Mouse (Mus musculus) hindbrain, embryonic 14.5 days (tissue): ENCODE results near the gene Olfr1347. TPM values are rescaled to one million over a fixed set of nuclear protein-coding genes. Genes with fewer than 3 reads are reported as not detected.

ENCODE experiments used
- ATAC-seq: fragments of 200-750 bp; cut with Nextera tagmentation; 2 replicates; pipeline ENCODE4 v1.8.0; 2017; ENCODE audit warnings: moderate number of reproducible peaks, mild to moderate bottlenecking, moderate TSS enrichment, moderate library complexity; ENCODE audit not compliant: low FRiP score
- DNase-seq: peaks from one replicate; pipeline ENCODE4 v3.0.0-alpha.2; 2015; ENCODE audit warnings: low spot score
- H3K27ac ChIP-seq: fragments of 300-500 bp; sonication (generic); 2 replicates; pipeline ENCODE4 v1.5.1; 2014; ENCODE audit warnings: mild to moderate bottlenecking, moderate library complexity
- H3K27me3 ChIP-seq: fragments of 300-500 bp; sonication (generic); 2 replicates; pipeline ENCODE4 v1.6.1; 2014; ENCODE audit warnings: mild to moderate bottlenecking, low read length, mixed read lengths; ENCODE audit not compliant: control insufficient read depth, insufficient read depth
- H3K36me3 ChIP-seq: fragments of 300-500 bp; sonication (generic); replicated peaks from 2 replicates; pipeline ENCODE4 v1.6.1; 2014; ENCODE audit not compliant: control insufficient read depth, insufficient read depth
- H3K4me1 ChIP-seq: fragments of 300-500 bp; sonication (generic); replicated peaks from 2 replicates; pipeline ENCODE4 v1.6.1; 2014; ENCODE audit warnings: antibody characterized with exemption, low read length, mixed read lengths; ENCODE audit not compliant: control insufficient read depth, insufficient read depth
- H3K4me2 ChIP-seq: fragments of 300-500 bp; sonication (generic); replicated peaks from 2 replicates; pipeline ENCODE4 v1.6.1; 2014; ENCODE audit warnings: mild to moderate bottlenecking, moderate library complexity
- H3K4me3 ChIP-seq: fragments of 300-500 bp; sonication (generic); replicated peaks from 2 replicates; pipeline ENCODE4 v1.5.1; 2014; ENCODE audit warnings: mild to moderate bottlenecking, low read length
- H3K9ac ChIP-seq: fragments of 300-500 bp; sonication (generic); 2 replicates; pipeline ENCODE4 v1.6.1; 2014
- H3K9me3 ChIP-seq: fragments of 300-500 bp; sonication (generic); 2 replicates; pipeline ENCODE4 v1.6.1; 2016; ENCODE audit warnings: low read length; ENCODE audit not compliant: control insufficient read depth
- WGBS: fragments of 180-500 bp; shearing (Covaris S2); extraction: QIAGEN DNeasy Blood & Tissue Kit; methylation state at CpG from one replicate; pipeline ENCODE4 v1.1.7; 2014; 5-methylcytosine and 5-hydroxymethylcytosine counted together
- polyA plus RNA-seq: library from polyadenylated mRNA; unstranded; fragments of >200 nt; fragmentation: Nextera tagmentation; extraction: Ambion mirVana; gene quantifications from 2 replicates; pipeline ENCODE4 v1.2.1, GENCODE M21; 2014

Gene Olfr1347
- polyA plus RNA-seq, 1 experiment from 2014 or later: not detected

DNA sequence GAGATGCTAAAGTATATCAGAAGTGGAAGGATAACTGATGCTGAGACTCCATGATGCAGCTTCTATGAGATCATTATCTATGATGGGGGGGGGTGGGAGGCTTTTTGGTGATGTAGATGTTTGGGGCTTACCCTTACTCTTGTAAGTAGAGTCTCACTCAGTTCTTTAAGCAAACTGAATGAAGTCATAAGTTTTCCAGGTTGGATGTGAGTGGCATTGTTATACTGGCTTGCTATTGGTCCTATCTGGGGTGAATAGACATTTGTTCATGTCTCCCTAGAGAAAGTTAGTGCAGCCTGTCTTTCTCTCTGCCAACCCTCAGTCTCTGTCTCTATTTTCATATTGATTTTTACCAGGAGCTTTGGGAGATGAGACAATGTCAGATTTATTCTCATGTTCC, 43.7 kb downstream of the Olfr1347 start, which contains the start of gene Olfr1336:
TSS of gene Olfr1336 (plus strand) at position 301 of the 400 bp plus-strand sequence.
- Histone ChIP-seq H3K9me3 (no peaks in the 10 kb centered on the region), H3K4me3 (no peak within 1 kb of the TSS)

DNA sequence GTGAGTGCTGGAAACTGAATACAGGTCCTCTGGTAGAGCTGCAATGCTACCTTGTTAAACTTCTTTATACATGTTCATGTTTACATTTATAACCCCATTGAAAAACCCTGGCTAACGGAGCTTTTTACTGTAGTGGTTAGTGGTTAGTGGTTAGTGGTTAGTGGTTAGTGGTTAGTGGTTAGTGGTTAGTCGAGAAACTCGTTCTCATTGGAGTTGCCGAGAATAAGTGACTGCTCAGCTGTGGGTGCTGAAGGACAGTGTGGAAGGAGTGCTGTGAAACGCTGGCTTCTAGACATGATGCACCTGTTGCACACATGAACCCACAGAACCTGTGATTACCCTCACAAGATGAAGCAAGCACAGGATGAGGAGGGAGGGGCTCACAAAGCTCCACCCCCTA, 51.8 kb downstream of the Olfr1347 start:
- 87% methylated on average over 5 of the region's 5 CpGs for WGBS
- H3K36me3 ChIP-seq: no peaks in the 10 kb centered on the region
- DNase-seq (no peak), ATAC-seq (no peak)
- H3K27me3 ChIP-seq: no peaks in the 10 kb centered on the region
- H3K4me1 ChIP-seq: no peaks in the 10 kb centered on the region
- H3K27ac ChIP-seq: no peak overlapping the region
- H3K9me3 ChIP-seq: no peaks in the 10 kb centered on the region
- H3K4me2 ChIP-seq: no peak overlapping the region
- no peak overlapping the region for H3K4me3 ChIP-seq
- H3K9ac ChIP-seq: no peak overlapping the region

More for the DNA sequence above, 43.7 kb downstream of the Olfr1347 start, which contains the start of gene Olfr1336:
- Histone ChIP-seq H3K27ac (no peak within 1 kb of the TSS), H3K27me3 (no peaks in the 10 kb centered on the region), H3K36me3 (no peaks in the 10 kb centered on the region), H3K9ac (no peak within 1 kb of the TSS), H3K4me1 (no peaks in the 10 kb centered on the region), H3K4me2 (no peak within 1 kb of the TSS)
- ATAC-seq (no peak), DNase-seq (no peak)

DNA sequence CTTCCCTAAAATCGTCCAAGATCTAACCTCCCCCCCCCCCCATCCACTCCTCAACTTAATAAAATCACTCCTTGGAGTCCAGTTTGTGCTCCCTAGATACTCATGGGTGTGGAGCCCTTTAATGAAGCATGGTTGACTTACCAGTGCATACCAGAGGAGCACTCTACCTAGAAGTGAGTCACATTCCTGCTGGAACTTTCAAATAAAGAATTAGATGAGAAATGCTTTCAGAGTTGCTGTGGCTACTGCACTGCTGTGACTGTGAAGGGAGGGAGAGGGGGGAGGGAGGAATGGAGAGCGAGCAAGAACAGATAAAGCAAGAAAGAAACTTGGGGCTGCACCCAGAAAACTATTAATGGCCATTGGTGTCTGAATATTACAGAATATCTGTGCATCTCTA, 58.4 kb downstream of the Olfr1347 start:
- H3K9ac ChIP-seq: no peak overlapping the region
- ATAC-seq (no peak), DNase-seq (no peak)
- WGBS: 30% methylated on average over 2 of the region's 2 CpGs
- no peaks in the 10 kb centered on the region for H3K27me3 ChIP-seq
- H3K4me3 ChIP-seq: no peak overlapping the region
- H3K36me3 ChIP-seq: no peaks in the 10 kb centered on the region
- no peak overlapping the region for H3K4me2 ChIP-seq
- no peak overlapping the region for H3K27ac ChIP-seq
- H3K4me1 ChIP-seq: no peaks in the 10 kb centered on the region
- H3K9me3 ChIP-seq: no peaks in the 10 kb centered on the region

DNA sequence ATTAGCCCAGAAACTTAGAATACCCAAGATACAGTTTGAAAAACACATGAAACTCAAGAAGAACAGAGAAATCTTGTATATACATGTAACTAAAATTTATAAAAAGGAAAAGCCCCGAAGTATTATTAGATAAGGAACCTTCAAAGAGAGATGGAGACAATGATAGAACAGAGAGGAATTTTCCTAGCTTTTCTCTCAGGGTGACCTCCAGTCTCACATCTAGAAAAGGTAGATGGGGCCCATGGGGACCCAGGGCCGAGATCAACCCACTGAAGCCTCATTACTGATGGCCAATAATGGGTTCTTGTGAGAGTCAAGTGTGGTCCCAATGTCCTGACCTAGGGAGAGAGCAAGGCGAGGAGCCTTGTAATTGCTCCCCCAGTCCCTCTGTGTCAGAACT, 61.2 kb downstream of the Olfr1347 start, which contains the start of gene Olfr1344:
TSS of gene Olfr1344 (plus strand) at position 301 of the 400 bp plus-strand sequence.
- DNase-seq (no peak), ATAC-seq (no peak)
- H3K27me3 ChIP-seq: no peaks in the 10 kb centered on the region
- H3K36me3 ChIP-seq: no peaks in the 10 kb centered on the region
- no peaks in the 10 kb centered on the region for H3K9me3 ChIP-seq
- H3K9ac ChIP-seq: no peak within 1 kb of the TSS
- H3K27ac ChIP-seq: no peak within 1 kb of the TSS
- 86% methylated on average over 3 of the region's 3 CpGs for WGBS
- H3K4me3 ChIP-seq: no peak within 1 kb of the TSS
- H3K4me2 ChIP-seq: no peak within 1 kb of the TSS
- peaks cover 12% of the 10 kb centered on the region for H3K4me1 ChIP-seq

Other genes starting within 250 kb of the Olfr1347 start
- not detected in 2 replicates for gene Epp13, start 247.0 kb downstream of the Olfr1347 start, polyA plus RNA-seq
- gene Zfp667, start 213.2 kb downstream of the Olfr1347 start, polyA plus RNA-seq: 14.4 and 19.1 TPM in 2 replicates
- gene Zfp583, start 168.5 kb downstream of the Olfr1347 start, polyA plus RNA-seq: 14.4 and 18.2 TPM in 2 replicates
- 5.9 and 6.5 TPM in 2 replicates for gene Gm3854, start 156.0 kb downstream of the Olfr1347 start, polyA plus RNA-seq
- gene Zfp78, start 136.5 kb downstream of the Olfr1347 start, polyA plus RNA-seq: 5.7 and 6.6 TPM in 2 replicates
- 15.2 and 16.0 TPM in 2 replicates for gene Zfp28, start 116.5 kb downstream of the Olfr1347 start, polyA plus RNA-seq
- gene Smim17, start 101.0 kb downstream of the Olfr1347 start, polyA plus RNA-seq: 8.2 and 8.3 TPM in 2 replicates
- gene Gm20715, start 89.5 kb downstream of the Olfr1347 start, polyA plus RNA-seq: not detected in 2 replicates
- gene Olfr1344, start 61.1 kb downstream of the Olfr1347 start, polyA plus RNA-seq: 0.29 and 0.91 TPM in 2 replicates
- gene Olfr1336, start 43.6 kb downstream of the Olfr1347 start, polyA plus RNA-seq: not detected in 2 replicates
- not detected in 2 replicates for gene Olfr1346, start 32.7 kb downstream of the Olfr1347 start, polyA plus RNA-seq
- gene Olfr5, start 12.8 kb downstream of the Olfr1347 start, polyA plus RNA-seq: not detected in 2 replicates
- not detected in 2 replicates for gene Olfr1348, start 9.0 kb upstream of the Olfr1347 start, polyA plus RNA-seq
- not detected in 2 replicates for gene Olfr1349, start 23.2 kb upstream of the Olfr1347 start, polyA plus RNA-seq
- gene Olfr1350, start 65.1 kb upstream of the Olfr1347 start, polyA plus RNA-seq: not detected in 2 replicates
- 7.1 and 7.5 TPM in 2 replicates for gene Zim1, start 196.7 kb upstream of the Olfr1347 start, polyA plus RNA-seq
- 111 and 133 TPM in 2 replicates for gene Peg3, start 230.7 kb upstream of the Olfr1347 start, polyA plus RNA-seq
- gene Usp29, start 230.8 kb upstream of the Olfr1347 start, polyA plus RNA-seq: 29.0 and 29.4 TPM in 2 replicates